Mouse (Mus musculus): ENCODE results near the gene Slc24a4. TPM values are rescaled to one million over a fixed set of nuclear protein-coding genes. Genes with fewer than 3 reads are reported as not detected.
A peak's percentile ranks its signal among the peaks of the same experiment; 100 is the strongest.

The Slc24a4 gene
- total and polyA plus RNA-seq, 3 experiments, result 0.16 TPM; not detected in 2

- H3K4me1 ChIP-seq (ENCODE audit: insufficient read depth, low read depth, low read length), result no peaks in the 10 kb centered on the region
- DNase-seq (ENCODE audit: low spot score) (no peak), ATAC-seq (ENCODE audit: extremely low read depth, insufficient number of reproducible peaks, low FRiP score, poor library complexity, severe bottlenecking) (no peak)
- TF ChIP-seq POLR2AphosphoS5 (IDR thresholded peaks at IDR 0.05; ENCODE audit: insufficient replicate concordance, low read depth, low read length), result no peak
- no peak for TF ChIP-seq GATA1 (IDR thresholded peaks at IDR 0.05; ENCODE audit: borderline replicate concordance, low read length)
- no peak for TF ChIP-seq CTCF (IDR thresholded peaks at IDR 0.05; ENCODE audit: low read depth, low read length)
- no peak for TF ChIP-seq GATA2 (IDR thresholded peaks at IDR 0.05; ENCODE audit: borderline replicate concordance, low read depth, low read length)
- TF ChIP-seq TAL1 (conservative IDR thresholded peaks at IDR 0.05; ENCODE audit: low read depth, low read length), result no peak
- no peaks in the 10 kb centered on the region for H3K27me3 ChIP-seq (ENCODE audit: insufficient read depth, low read length)
- H3K36me3 ChIP-seq (replicated peaks), result no peaks in the 10 kb centered on the region
- no peak overlapping the region for H3K4me3 ChIP-seq (ENCODE audit: low read depth, low read length)
- H3K9me3 ChIP-seq (replicated peaks), result no peaks in the 10 kb centered on the region
Observed at GRCm38 (mm10) chr12:102167302-102167701, 38.8 kb downstream of the Slc24a4 start.

GRCm38 (mm10) chr12:102172746-102173145 lies 44.2 kb downstream of the Slc24a4 start:
- Histone ChIP-seq H3K4me1 (ENCODE audit: insufficient read depth, low read depth, low read length) (no peaks in the 10 kb centered on the region), H3K36me3 (replicated peaks) (no peaks in the 10 kb centered on the region), H3K9me3 (replicated peaks) (no peaks in the 10 kb centered on the region), H3K4me3 (ENCODE audit: low read depth, low read length) (no peak overlapping the region), H3K27me3 (ENCODE audit: insufficient read depth, low read length) (no peaks in the 10 kb centered on the region)
- no peak for TF ChIP-seq GATA1 (IDR thresholded peaks at IDR 0.05; ENCODE audit: borderline replicate concordance, low read length)
- TF ChIP-seq GATA2 (IDR thresholded peaks at IDR 0.05; ENCODE audit: borderline replicate concordance, low read depth, low read length), result no peak
- no peak for TF ChIP-seq POLR2AphosphoS5 (IDR thresholded peaks at IDR 0.05; ENCODE audit: insufficient replicate concordance, low read depth, low read length)
- no peak for TF ChIP-seq CTCF (IDR thresholded peaks at IDR 0.05; ENCODE audit: low read depth, low read length)
- TF ChIP-seq TAL1 (conservative IDR thresholded peaks at IDR 0.05; ENCODE audit: low read depth, low read length), result no peak
- no peak; the same call in 1 of the 2 replicates for ATAC-seq (ENCODE audit: extremely low read depth, insufficient number of reproducible peaks, low FRiP score, poor library complexity, severe bottlenecking)
- DNase-seq (ENCODE audit: low spot score), result no peak

- no peak; the same call in 1 of the 2 replicates for ATAC-seq (ENCODE audit: extremely low read depth, insufficient number of reproducible peaks, low FRiP score, poor library complexity, severe bottlenecking)
- no peak overlapping the region for H3K4me3 ChIP-seq (ENCODE audit: low read depth, low read length)
- no peaks in the 10 kb centered on the region for H3K36me3 ChIP-seq (replicated peaks)
- H3K4me1 ChIP-seq (ENCODE audit: insufficient read depth, low read depth, low read length), result no peaks in the 10 kb centered on the region
- no peaks in the 10 kb centered on the region for H3K27me3 ChIP-seq (ENCODE audit: insufficient read depth, low read length)
- H3K9me3 ChIP-seq (replicated peaks), result no peaks in the 10 kb centered on the region
- TF ChIP-seq TAL1 (conservative IDR thresholded peaks at IDR 0.05; ENCODE audit: low read depth, low read length) (no peak), GATA1 (IDR thresholded peaks at IDR 0.05; ENCODE audit: borderline replicate concordance, low read length) (no peak), GATA2 (IDR thresholded peaks at IDR 0.05; ENCODE audit: borderline replicate concordance, low read depth, low read length) (no peak), POLR2AphosphoS5 (IDR thresholded peaks at IDR 0.05; ENCODE audit: insufficient replicate concordance, low read depth, low read length) (no peak), CTCF (IDR thresholded peaks at IDR 0.05; ENCODE audit: low read depth, low read length) (no peak)
- DNase-seq (ENCODE audit: low spot score), result no peak
Observed at GRCm38 (mm10) chr12:102173345-102173744, 44.8 kb downstream of the Slc24a4 start.

GRCm38 (mm10) chr12:102180371-102181074 lies 52.0 kb downstream of the Slc24a4 start:
- no peak for DNase-seq (ENCODE audit: low spot score)
- ATAC-seq (ENCODE audit: extremely low read depth, insufficient number of reproducible peaks, low FRiP score, poor library complexity, severe bottlenecking), result no peak
- H3K4me3 ChIP-seq (ENCODE audit: low read depth, low read length), result no peak overlapping the region
- H3K4me1 ChIP-seq (ENCODE audit: insufficient read depth, low read depth, low read length), result no peaks in the 10 kb centered on the region
- H3K27me3 ChIP-seq (ENCODE audit: insufficient read depth, low read length), result no peaks in the 10 kb centered on the region
- no peaks in the 10 kb centered on the region for H3K9me3 ChIP-seq (replicated peaks)
- no peak for TF ChIP-seq POLR2AphosphoS5 (IDR thresholded peaks at IDR 0.05; ENCODE audit: insufficient replicate concordance, low read depth, low read length)
- TF ChIP-seq GATA2 (IDR thresholded peaks at IDR 0.05; ENCODE audit: borderline replicate concordance, low read depth, low read length), result no peak
- no peak for TF ChIP-seq TAL1 (conservative IDR thresholded peaks at IDR 0.05; ENCODE audit: low read depth, low read length)
- no peak for TF ChIP-seq CTCF (IDR thresholded peaks at IDR 0.05; ENCODE audit: low read depth, low read length)
- no peak for TF ChIP-seq GATA1 (IDR thresholded peaks at IDR 0.05; ENCODE audit: borderline replicate concordance, low read length)
- H3K36me3 ChIP-seq (replicated peaks), result no peaks in the 10 kb centered on the region

- Histone ChIP-seq H3K36me3 (replicated peaks) (no peaks in the 10 kb centered on the region), H3K4me3 (ENCODE audit: low read depth, low read length) (no peak overlapping the region), H3K4me1 (ENCODE audit: insufficient read depth, low read depth, low read length) (no peaks in the 10 kb centered on the region), H3K9me3 (replicated peaks) (no peaks in the 10 kb centered on the region), H3K27me3 (ENCODE audit: insufficient read depth, low read length) (no peaks in the 10 kb centered on the region)
- TF ChIP-seq GATA2 (IDR thresholded peaks at IDR 0.05; ENCODE audit: borderline replicate concordance, low read depth, low read length) (no peak), GATA1 (IDR thresholded peaks at IDR 0.05; ENCODE audit: borderline replicate concordance, low read length) (no peak), CTCF (IDR thresholded peaks at IDR 0.05; ENCODE audit: low read depth, low read length) (peak; percentile 98), TAL1 (conservative IDR thresholded peaks at IDR 0.05; ENCODE audit: low read depth, low read length) (no peak), POLR2AphosphoS5 (IDR thresholded peaks at IDR 0.05; ENCODE audit: insufficient replicate concordance, low read depth, low read length) (no peak)
- ATAC-seq (ENCODE audit: extremely low read depth, insufficient number of reproducible peaks, low FRiP score, poor library complexity, severe bottlenecking), result peak; percentile 65
- DNase-seq (ENCODE audit: low spot score), result peak; percentile 67
Observed at GRCm38 (mm10) chr12:102181799-102182357, 53.3 kb downstream of the Slc24a4 start.

GRCm38 (mm10) chr12:102182621-102183020 lies 54.1 kb downstream of the Slc24a4 start:
- no peaks in the 10 kb centered on the region for H3K27me3 ChIP-seq (ENCODE audit: insufficient read depth, low read length)
- H3K36me3 ChIP-seq (replicated peaks), result no peaks in the 10 kb centered on the region
- no peak for TF ChIP-seq GATA2 (IDR thresholded peaks at IDR 0.05; ENCODE audit: borderline replicate concordance, low read depth, low read length)
- TF ChIP-seq POLR2AphosphoS5 (IDR thresholded peaks at IDR 0.05; ENCODE audit: insufficient replicate concordance, low read depth, low read length), result no peak
- no peak for TF ChIP-seq TAL1 (conservative IDR thresholded peaks at IDR 0.05; ENCODE audit: low read depth, low read length)
- no peak for TF ChIP-seq CTCF (IDR thresholded peaks at IDR 0.05; ENCODE audit: low read depth, low read length)
- no peak for TF ChIP-seq GATA1 (IDR thresholded peaks at IDR 0.05; ENCODE audit: borderline replicate concordance, low read length)
- ATAC-seq (ENCODE audit: extremely low read depth, insufficient number of reproducible peaks, low FRiP score, poor library complexity, severe bottlenecking) (no peak), DNase-seq (ENCODE audit: low spot score) (no peak)
- no peak overlapping the region for H3K4me3 ChIP-seq (ENCODE audit: low read depth, low read length)
- H3K9me3 ChIP-seq (replicated peaks), result no peaks in the 10 kb centered on the region
- no peaks in the 10 kb centered on the region for H3K4me1 ChIP-seq (ENCODE audit: insufficient read depth, low read depth, low read length)

Data from G1E (cell line).